Mouse (Mus musculus): ENCODE results near the gene Akap5.

DNA sequence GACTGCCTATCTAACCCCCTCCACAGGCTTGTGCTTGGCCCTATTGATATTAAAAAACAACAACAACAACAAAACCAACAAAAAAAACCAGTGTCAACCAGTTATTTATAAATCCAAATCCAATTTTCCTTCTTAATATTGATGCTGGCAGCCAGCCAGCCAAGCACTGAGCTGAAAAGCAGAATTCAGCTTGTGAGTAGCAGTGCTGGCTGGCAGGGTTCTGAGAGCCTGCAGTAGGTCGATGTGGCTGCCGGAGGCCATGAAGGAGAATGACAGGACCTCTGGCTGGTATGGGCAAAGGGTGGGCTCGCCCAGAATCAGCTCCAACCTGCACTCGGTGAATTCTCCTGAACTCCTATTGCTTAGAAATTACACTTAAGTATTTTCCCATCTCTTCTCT, 20.5 kb upstream of the Akap5 start:
- TF ChIP-seq POLR2AphosphoS5 (IDR thresholded peaks at IDR 0.05; ENCODE audit: insufficient replicate concordance, low read depth, low read length) = no peak
- TF ChIP-seq CTCF (IDR thresholded peaks at IDR 0.05; ENCODE audit: low read depth, low read length) = no peak
